Mouse (Mus musculus): ENCODE data around the gene Slc51b.

DNA sequence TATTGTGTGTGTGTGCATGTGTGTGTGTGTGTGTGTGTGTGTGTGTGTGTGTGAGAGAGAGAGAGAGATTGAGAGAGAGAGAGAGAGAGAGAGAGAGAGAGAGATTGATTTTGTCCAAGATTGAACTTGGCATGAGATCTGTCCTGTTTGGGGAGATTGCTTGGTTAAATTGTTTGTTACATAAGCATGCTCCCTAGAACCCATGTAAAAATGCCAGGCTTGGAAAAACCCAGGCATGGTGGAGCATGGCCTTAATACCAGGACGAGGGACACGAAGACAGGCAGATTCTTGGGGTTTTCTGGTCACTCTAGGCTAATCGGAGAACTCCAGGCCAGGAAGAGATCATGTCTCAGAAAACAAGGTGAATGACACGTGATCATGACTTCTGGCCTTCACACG, 5.2 kb upstream of the Slc51b start:
- TF ChIP-seq EP300 (IDR thresholded peaks at IDR 0.05; ENCODE audit: low read depth) (no peak), CTCF (IDR thresholded peaks at IDR 0.05; ENCODE audit: low read depth) (no peak)

All from heart, postnatal 0 days (tissue).